Mouse (Mus musculus): ENCODE data around the gene Gpx2. TPM values are rescaled to one million over a fixed set of nuclear protein-coding genes. Genes with fewer than 3 reads are reported as not detected.

Gpx2 gene
- polyA plus RNA-seq, 1 experiment from 2014 or later = not detected

GRCm38 (mm10) chr12:76750866-76751459, 44.4 kb downstream of the Gpx2 start:
- H3K27me3 ChIP-seq (ENCODE audit: control insufficient read depth, insufficient read depth, low read length) = no peaks in the 10 kb centered on the region
- H3K4me1 ChIP-seq (ENCODE audit: control insufficient read depth, insufficient read depth, low read length) = no peaks in the 10 kb centered on the region
- no peak overlapping the region for H3K27ac ChIP-seq (ENCODE audit: low read depth, low read length)
- H3K36me3 ChIP-seq (ENCODE audit: control insufficient read depth, insufficient read depth, low read length) = no peaks in the 10 kb centered on the region
- H3K9me3 ChIP-seq (ENCODE audit: control insufficient read depth, low read length) = no peaks in the 10 kb centered on the region
- ATAC-seq (ENCODE audit: low FRiP score) (no peak), DNase-seq (ENCODE audit: low spot score, missing footprints) (no peak)
- no peak overlapping the region for H3K4me2 ChIP-seq
- 83% methylated on average over 16 of the region's 16 CpGs for WGBS
- H3K9ac ChIP-seq (ENCODE audit: low read length) = no peak overlapping the region
- H3K4me3 ChIP-seq (ENCODE audit: low read depth, low read length) = no peak overlapping the region

Other genes with a start within 250 kb of the Gpx2 start
- 3.1 and 3.6 TPM in 2 replicates for gene Sptb, start 85.0 kb downstream of the Gpx2 start, polyA plus RNA-seq (2014; fragmentation: Nextera tagmentation; extraction: Ambion mirVana)
- 81.9 and 86.8 TPM in 2 replicates for gene Churc1, start 30.0 kb downstream of the Gpx2 start, polyA plus RNA-seq (2014; fragmentation: Nextera tagmentation; extraction: Ambion mirVana)
- gene Fntb, start 30.0 kb downstream of the Gpx2 start, polyA plus RNA-seq (2014; fragmentation: Nextera tagmentation; extraction: Ambion mirVana) = 42.7 and 43.5 TPM in 2 replicates
- gene Rab15, start 27.4 kb upstream of the Gpx2 start, polyA plus RNA-seq (2014; fragmentation: Nextera tagmentation; extraction: Ambion mirVana) = 7.7 and 10.1 TPM in 2 replicates
- 29.2 and 37.5 TPM in 2 replicates for gene Max, start 166.6 kb upstream of the Gpx2 start, polyA plus RNA-seq (2014; fragmentation: Nextera tagmentation; extraction: Ambion mirVana)

Measured in midbrain, embryonic 11.5 days (tissue).